Mouse (Mus musculus) left cerebral cortex, adult 11 months (tissue): ENCODE results near the gene Myom3.
"Not testable (repeated sequence)": the region's sequence is repeated elsewhere in the genome, so short reads cannot be mapped to it uniquely, and the experiment has no call there.

Experiments
- DNase-seq: peaks from one replicate; pipeline ENCODE4 v3.0.0; 2022; ENCODE audit warnings: low spot score

The Myom3 gene

DNA sequence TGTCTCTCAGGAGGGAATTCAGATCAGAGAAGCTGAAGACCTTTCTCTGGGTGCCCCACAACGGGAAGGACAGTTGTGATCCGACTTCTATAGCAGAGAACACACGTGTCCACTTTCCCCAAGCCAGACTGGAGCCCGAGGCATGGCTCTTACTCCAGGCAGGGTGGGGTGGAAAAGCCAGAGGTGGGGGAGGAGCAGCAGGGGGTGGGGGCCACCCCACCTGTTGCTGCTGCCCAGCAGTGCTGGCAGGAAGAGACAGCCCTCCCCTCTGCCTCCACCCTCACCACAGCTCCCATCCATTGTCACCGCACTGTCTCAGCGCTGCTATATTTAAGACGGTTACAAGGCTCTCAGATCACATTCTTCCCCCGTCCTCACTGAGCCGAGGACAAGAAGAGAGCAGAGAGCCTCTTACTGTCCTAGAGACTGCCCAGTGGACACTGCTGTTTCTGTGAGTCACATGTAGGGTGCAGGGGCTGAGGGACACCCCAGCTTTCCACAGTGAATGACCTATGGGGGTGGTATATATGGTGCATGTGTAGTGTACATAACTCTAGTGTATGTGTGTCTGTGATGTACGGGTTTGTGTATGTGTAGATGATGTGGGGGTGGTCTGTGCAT is at the start of gene Myom3:
Gene Myom3 (plus strand): TSS at position 360 of the 621 bp plus-strand sequence.
- no peak for DNase-seq

- DNase-seq = no peak
Measured at GRCm38 (mm10) chr4:135710392-135710791, 49.1 kb upstream of the Myom3 start.

DNA sequence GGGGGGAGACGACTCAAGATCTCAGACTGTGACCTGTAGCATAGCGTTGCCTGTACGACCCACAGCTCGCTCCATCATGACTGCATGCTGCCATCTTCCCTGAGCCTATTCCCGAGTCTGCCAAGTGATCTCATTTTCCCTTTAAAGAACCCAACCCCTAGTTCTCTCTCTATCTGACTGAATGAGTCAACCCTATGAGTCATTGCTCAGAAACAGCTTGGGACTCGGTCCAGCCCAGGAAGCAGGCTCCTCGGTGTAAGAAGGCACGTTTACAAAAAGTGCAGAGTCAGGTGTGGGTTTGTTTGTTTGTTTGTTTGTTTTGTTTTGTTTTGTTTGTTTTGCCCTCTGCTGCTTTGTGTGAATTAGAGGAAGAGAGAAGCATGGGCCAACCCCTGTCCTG is 44.7 kb upstream of the Myom3 start:
- peak; percentile 6 for DNase-seq

DNA sequence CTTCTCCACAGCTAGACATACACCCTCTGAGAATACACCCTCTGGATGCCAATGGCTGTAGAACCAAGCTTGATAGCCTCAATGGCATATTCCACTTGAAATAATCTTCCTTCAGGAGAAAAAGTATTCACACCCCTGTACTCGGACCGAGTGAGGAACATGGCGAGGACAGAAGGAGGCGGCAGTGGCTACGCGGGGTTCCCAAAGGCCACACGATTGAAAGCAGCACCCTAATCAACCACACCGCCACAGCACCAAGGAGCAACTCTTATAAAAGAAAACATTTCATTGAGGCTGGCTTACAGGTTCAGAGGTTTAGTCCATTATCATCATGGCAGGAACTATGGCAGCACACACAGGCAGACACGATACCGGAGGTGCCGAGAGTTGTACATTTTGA is 43.1 kb upstream of the Myom3 start:
- not testable (repeated sequence) for DNase-seq

DNA sequence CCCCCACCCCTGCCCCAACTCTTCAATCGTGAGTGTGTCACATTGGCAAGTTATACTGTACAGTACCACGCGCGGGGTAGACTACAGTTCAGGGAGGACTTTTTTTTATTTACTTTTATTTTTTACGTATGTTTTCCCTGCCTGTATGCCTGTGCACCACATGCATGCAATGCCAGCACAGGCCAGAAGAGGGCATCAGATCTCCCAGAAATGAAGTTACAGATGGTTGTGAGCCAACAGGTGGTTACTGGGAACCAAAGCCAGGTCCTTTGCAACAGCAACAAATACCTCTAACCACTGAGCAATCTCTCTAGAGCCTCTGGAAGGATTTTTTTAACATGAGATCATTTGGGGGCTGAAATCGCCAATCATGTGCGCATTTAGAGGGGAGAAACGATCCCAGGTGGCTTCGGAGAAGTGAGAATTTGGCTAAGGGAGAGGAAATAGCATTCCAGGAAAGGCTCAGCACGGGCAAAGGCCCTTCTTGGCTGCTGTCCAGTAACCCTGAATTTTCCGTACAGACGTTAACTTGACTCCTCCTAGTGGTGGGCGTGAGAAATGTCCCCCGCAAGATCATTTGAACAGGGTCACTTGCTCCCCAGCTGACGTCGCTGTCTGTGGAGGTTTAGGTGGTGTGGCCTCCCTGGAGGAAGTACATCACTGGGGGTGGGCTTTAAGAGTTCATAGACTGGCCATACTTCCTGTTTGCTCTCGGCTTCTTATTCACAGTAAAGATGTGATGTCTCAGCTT is 36.8 kb upstream of the Myom3 start:
- no peak for DNase-seq

- DNase-seq = no peak
Measured at GRCm38 (mm10) chr4:135726416-135726815, 33.1 kb upstream of the Myom3 start.

DNA sequence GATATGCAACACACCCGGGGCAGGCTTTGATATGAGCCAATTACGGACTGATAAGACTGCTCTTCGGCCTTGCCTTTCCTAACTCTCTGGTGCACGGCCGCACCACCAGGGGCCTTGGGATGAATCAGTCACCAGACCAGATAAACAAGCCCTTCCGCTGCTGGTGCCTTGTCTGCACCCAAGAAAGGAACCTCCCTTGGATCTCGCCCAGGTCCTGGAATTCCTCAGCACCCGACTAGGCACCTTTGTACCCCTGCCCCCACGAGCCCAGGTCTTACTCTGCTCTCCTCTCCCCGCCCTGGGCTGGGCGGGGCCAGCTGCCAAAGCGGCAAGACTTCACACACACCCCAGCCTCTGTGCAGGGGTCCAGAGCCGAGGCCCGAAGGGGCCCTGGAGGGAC is 31.7 kb upstream of the Myom3 start, which contains the start of gene Il22ra1:
Gene Il22ra1 (plus strand): TSS at position 356 of the 400 bp plus-strand sequence.
- no peak for DNase-seq

DNA sequence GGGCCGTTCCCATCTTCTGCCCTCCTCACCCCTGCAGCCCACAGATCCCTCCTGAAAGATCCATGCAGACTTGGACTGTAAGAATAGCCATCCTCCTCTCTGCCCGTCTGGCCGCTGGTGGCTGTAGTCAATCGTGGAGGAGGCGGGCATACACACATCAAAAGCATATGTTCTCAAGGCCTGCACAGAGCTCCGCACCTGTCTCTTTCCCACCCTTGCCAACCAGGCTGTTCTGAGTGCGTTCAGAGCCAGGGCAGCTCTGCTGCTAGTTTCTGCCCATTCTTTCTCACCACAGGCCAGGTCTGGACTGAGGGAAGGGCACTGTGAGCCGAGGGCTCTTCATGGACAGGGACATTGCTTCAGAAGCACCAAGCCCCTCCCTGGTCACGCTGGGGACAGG is 29.3 kb upstream of the Myom3 start:
- peak; percentile 6 for DNase-seq

DNA sequence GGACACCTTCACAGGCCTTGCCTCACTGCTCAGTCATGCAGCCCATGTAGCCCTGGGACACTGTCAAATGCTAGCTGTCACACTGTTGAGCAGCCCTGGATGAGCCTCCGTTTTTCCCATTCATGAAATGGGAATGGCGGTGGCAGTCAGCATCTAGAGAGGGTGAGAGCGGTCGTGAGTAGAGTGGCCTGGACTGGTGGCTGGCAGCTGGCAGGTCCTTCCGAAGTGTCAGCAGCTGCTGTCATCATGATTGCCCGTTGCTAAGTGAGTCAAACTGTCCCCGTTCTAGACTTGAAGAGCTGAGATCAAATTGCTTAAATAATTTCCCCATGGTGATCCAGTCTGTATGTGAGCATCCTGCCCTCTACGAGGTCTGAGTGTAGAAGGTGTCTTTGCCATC is 28.6 kb upstream of the Myom3 start:
- no peak for DNase-seq

DNA sequence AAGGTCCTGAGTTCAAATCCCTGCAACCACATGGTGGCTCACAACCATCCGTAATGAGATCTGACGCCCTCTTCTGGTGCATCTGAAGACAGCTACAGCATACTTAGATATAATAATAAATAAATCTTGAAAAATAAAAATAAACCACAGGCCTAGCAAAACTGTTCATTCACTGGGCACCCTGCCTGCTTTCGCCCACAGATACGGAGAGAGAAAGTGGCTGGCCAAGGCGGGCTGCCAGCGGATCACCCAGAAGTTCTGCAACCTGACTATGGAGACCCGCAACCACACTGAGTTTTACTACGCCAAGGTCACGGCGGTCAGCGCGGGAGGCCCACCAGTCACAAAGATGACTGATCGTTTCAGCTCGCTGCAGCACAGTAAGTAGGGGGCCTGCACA is 25.6 kb upstream of the Myom3 start:
- DNase-seq = no peak

GRCm38 (mm10) chr4:135736903-135737302 is 22.6 kb upstream of the Myom3 start:
- DNase-seq = no peak

DNA sequence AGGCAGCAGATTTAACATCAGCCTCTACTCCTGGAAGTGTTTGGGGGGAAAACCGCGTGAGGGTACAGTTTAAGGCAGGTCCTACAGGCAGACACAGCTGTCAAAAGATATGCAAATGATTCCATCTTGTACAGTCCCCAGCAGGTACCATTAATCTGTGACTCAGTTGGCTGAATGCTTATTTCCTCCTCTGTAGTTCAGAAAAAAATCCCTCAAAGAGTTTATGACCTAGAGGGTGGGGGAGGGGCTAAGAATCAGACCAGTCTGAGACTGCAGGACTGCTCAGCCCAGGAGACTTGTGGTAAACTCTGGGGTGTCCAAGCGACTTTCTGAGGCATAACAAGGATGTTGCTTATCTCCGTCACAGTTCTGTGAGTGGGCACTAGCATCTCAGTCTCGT is 21.3 kb upstream of the Myom3 start:
- DNase-seq = no peak

- DNase-seq = no peak
Measured at GRCm38 (mm10) chr4:135739148-135739547, 20.4 kb upstream of the Myom3 start.

DNA sequence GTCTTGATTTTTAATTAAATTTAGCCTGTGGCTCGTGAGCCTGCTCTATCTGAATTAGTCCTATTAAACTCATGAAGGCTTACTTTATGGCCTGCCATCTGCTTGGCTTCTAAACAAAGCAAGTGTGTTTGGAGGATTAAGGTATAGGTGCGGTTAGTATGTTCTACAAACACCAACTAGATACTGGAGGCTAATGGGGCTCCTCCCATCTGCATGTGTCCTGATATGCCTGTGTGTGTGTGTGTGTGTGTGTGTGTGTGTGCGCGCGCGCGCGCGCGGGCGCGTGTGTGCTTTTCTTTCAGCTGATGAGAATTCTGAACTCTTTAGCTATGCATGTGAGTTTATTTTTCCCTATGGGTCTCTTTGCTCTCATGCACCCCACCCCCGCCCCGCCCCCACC is 19.8 kb upstream of the Myom3 start:
- no peak for DNase-seq

GRCm38 (mm10) chr4:135743520-135743919 is 16.0 kb upstream of the Myom3 start:
- DNase-seq = no peak

GRCm38 (mm10) chr4:135744726-135745448 is 14.6 kb upstream of the Myom3 start:
- DNase-seq = no peak

DNA sequence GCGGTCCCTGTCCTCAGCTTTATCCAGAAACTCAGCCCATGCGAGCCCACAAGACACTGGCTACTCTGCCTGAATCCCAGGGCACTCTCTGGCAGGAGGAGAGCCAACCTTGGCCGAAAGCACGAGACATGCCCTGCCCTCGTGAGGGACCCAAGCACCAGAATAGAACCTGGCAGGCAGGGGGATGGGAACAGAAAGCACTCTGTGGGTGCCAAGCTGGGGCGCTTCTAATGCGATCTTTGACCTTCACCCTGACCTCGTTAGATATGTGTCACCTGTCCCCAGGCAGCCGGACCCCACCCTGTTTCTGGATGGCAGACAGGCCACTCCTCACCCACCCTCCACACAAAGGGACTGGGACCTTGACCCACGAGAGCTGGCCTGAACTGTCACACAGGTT is 13.9 kb upstream of the Myom3 start:
- DNase-seq = no peak

GRCm38 (mm10) chr4:135750896-135751295 is 8.6 kb upstream of the Myom3 start:
- no peak for DNase-seq

- DNase-seq = no peak
Measured at GRCm38 (mm10) chr4:135752106-135752778, 7.3 kb upstream of the Myom3 start.

DNA sequence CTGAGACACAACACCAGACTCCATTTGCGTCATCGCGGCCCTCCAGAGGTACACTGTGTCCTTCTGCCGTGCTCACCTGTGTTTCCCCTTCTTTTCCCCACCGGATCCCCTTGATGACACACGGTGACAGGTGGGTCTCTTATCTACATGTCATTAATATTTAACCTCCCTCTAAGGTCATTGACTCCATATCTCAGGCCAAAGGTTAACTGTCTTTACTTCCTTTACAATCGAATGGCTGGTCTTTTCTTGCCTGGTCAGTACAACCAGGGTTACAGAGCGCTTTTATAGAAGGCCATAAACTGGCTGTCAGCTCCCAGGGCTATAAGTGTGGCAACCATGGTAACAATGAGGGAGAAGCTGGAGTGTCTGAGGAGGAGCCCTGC is 6.7 kb upstream of the Myom3 start:
- no peak for DNase-seq

DNA sequence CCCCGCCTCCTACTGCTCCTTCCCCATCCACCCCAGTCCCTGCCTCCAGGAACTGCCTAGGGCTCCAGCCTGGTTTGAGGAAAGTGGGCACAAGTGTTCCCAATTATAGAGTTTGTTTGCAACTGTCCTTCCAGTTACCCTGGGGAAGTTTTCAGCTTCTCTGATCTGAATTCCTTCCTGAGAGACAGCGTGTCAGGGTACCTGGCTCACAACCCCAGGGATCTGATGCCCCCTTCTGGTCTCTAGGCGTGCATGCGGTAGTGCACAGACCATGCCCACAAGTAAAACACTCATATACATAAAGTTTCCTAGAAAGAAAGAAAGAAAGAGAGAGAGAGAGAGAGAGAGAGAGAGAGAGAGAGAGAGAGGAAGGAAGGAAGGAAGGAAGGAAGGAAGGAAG is 1.2 kb upstream of the Myom3 start:
- no peak for DNase-seq

DNA sequence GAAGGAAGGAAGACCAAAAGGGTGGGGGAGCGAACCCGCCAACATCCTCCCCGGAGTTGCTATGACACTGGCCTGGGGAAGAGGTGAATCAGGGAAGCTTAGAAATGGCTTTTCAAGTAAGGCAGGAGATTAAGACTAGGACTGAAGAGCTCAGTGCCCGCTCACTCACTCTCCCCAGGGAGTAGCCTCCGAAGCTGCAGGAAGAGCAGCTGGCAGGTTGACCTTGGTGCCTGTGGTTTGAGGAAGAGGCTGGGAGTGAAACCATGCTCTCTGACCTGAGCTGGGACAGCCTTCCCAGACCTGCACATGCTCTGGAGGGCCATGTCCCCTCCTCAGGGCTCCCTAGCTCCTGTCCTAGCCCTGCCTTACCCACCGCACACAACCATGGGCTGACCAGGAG is 690 bp upstream of the Myom3 start:
- DNase-seq = no peak

DNA sequence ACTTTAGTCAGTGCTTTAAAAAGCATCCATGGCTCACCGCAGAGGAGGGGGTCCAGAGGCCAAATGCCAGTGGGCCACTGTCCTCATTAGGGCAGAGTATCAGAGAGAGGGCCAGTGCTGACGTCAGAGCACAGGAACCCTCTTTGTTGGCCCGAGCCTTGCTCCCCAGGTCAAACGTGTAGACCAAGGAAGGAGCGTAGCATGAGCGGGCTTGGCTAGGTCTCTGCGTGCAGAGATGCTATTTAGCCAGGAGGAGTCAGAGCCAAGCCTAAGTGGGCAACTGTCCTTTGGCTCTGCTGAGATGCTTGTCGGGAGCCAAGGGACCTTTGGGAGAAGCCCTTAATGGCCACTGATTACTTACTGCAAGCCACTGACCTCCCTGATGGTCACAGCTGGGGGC is 1.5 kb downstream of the Myom3 start:
- no peak for DNase-seq
